Mouse (Mus musculus) stomach, postnatal 0 days (tissue): ENCODE results near the gene Tmem198. TPM values are rescaled to one million over a fixed set of nuclear protein-coding genes. Genes with fewer than 3 reads are reported as not detected.

Source experiments
- ATAC-seq: fragments of 200-750 bp; cut with Nextera tagmentation; 2 replicates; pipeline ENCODE4 v1.8.0; 2017; ENCODE audit not compliant: low FRiP score, low TSS enrichment
- DNase-seq: peaks from one replicate; pipeline ENCODE4 v3.0.0-alpha.2; 2016; ENCODE audit warnings: low spot score
- H3K27ac ChIP-seq: fragments of 300-500 bp; sonication (generic); replicated peaks from 2 replicates; pipeline ENCODE4 v1.5.1; 2014; ENCODE audit warnings: mild to moderate bottlenecking, control low read depth
- H3K27me3 ChIP-seq: fragments of 300-500 bp; sonication (generic); 2 replicates; pipeline ENCODE4 v1.6.1; 2014; ENCODE audit warnings: low read length; ENCODE audit not compliant: control insufficient read depth, insufficient read depth
- H3K36me3 ChIP-seq: fragments of 300-500 bp; sonication (generic); 2 replicates; pipeline ENCODE4 v1.6.1; 2014; ENCODE audit warnings: low read length, mixed read lengths; ENCODE audit not compliant: control insufficient read depth, insufficient read depth
- H3K4me1 ChIP-seq: fragments of 300-500 bp; sonication (generic); replicated peaks from 2 replicates; pipeline ENCODE4 v1.6.1; 2014; ENCODE audit warnings: antibody characterized with exemption; ENCODE audit not compliant: control insufficient read depth, insufficient read depth
- H3K4me2 ChIP-seq: fragments of 300-500 bp; sonication (generic); replicated peaks from 2 replicates; pipeline ENCODE4 v1.6.1; 2014; ENCODE audit warnings: low read depth, mild to moderate bottlenecking, control low read depth, moderate library complexity
- H3K4me3 ChIP-seq: fragments of 300-500 bp; sonication (generic); 2 replicates; pipeline ENCODE4 v1.5.1; 2014; ENCODE audit warnings: low read depth, low read length, control low read depth
- H3K9ac ChIP-seq: fragments of 300-500 bp; sonication (generic); 2 replicates; pipeline ENCODE4 v1.6.1; 2014; ENCODE audit warnings: mild to moderate bottlenecking, low read length, control low read depth, mixed read lengths
- H3K9me3 ChIP-seq: fragments of 300-500 bp; sonication (generic); 2 replicates; pipeline ENCODE4 v1.6.1; 2016; ENCODE audit warnings: low read length; ENCODE audit not compliant: control insufficient read depth
- CTCF ChIP-seq: IDR thresholded peaks from 2 replicates; pipeline ENCODE4 v1.5.1; 2016; ENCODE audit warnings: antibody characterized with exemption, low read depth, mild to moderate bottlenecking, moderate library complexity
- EP300 ChIP-seq: optimal IDR thresholded peaks from 2 replicates; pipeline ENCODE3; 2016; ENCODE audit warnings: antibody characterized with exemption
- WGBS: fragments of 180-500 bp; shearing (Covaris S2); extraction: QIAGEN DNeasy Blood & Tissue Kit; methylation state at CpG from one replicate; pipeline ENCODE4 v1.1.7; 2014; 5-methylcytosine and 5-hydroxymethylcytosine counted together
- polyA plus RNA-seq: library from polyadenylated mRNA; unstranded; fragments of >200 nt; fragmentation: Nextera tagmentation; extraction: Ambion mirVana; gene quantifications from 2 replicates; pipeline ENCODE4 v1.2.1, GENCODE M21; 2015

Gene Tmem198
- polyA plus RNA-seq, 1 experiment from 2014 or later: 1.4 TPM

GRCm38 (mm10) chr1:75442171-75442570 is 37.2 kb upstream of the Tmem198 start:
- no peak overlapping the region for H3K9ac ChIP-seq
- H3K4me2 ChIP-seq: no peak overlapping the region
- H3K4me1 ChIP-seq: peaks cover 2% of the 10 kb centered on the region; the same call in 1 of the 2 replicates
- H3K4me3 ChIP-seq: no peak overlapping the region
- peaks cover 13% of the 10 kb centered on the region for H3K36me3 ChIP-seq
- H3K27ac ChIP-seq: no peak overlapping the region
- DNase-seq: no peak
- peaks cover 2% of the 10 kb centered on the region; the same call in 1 of the 2 replicates for H3K27me3 ChIP-seq
- WGBS: 70% methylated on average over 9 of the region's 9 CpGs
- ATAC-seq: no peak
- H3K9me3 ChIP-seq: no peaks in the 10 kb centered on the region
- TF ChIP-seq EP300 (no peak), CTCF (no peak)

GRCm38 (mm10) chr1:75442811-75443210 is 36.5 kb upstream of the Tmem198 start:
- Histone ChIP-seq H3K27me3 (peaks cover 2% of the 10 kb centered on the region; the same call in 1 of the 2 replicates), H3K27ac (no peak overlapping the region), H3K9ac (no peak overlapping the region), H3K4me1 (0 out of 2 replicates have a peak, but pooled peaks cover 5% of the 10 kb centered on the region), H3K4me3 (no peak overlapping the region), H3K36me3 (peaks cover 13% of the 10 kb centered on the region), H3K9me3 (no peaks in the 10 kb centered on the region), H3K4me2 (no peak overlapping the region)
- no peak for TF ChIP-seq EP300
- no peak for TF ChIP-seq CTCF
- 58% methylated on average over 8 of the region's 8 CpGs for WGBS
- DNase-seq (no peak), ATAC-seq (no peak)

- Histone ChIP-seq H3K4me1 (0 out of 2 replicates have a peak, but pooled peaks cover 5% of the 10 kb centered on the region), H3K9me3 (no peaks in the 10 kb centered on the region), H3K27me3 (peaks cover 2% of the 10 kb centered on the region; the same call in 1 of the 2 replicates), H3K4me3 (no peak overlapping the region), H3K27ac (no peak overlapping the region), H3K9ac (no peak overlapping the region), H3K36me3 (peaks cover 13% of the 10 kb centered on the region), H3K4me2 (no peak overlapping the region)
- WGBS: 54% methylated on average over 13 of the region's 13 CpGs
- DNase-seq: no peak
- ATAC-seq: no peak
- TF ChIP-seq CTCF: no peak
- TF ChIP-seq EP300: no peak
Observed at GRCm38 (mm10) chr1:75443247-75444024, 35.9 kb upstream of the Tmem198 start.

GRCm38 (mm10) chr1:75444208-75444607 is 35.1 kb upstream of the Tmem198 start:
- peaks cover 2% of the 10 kb centered on the region; the same call in 1 of the 2 replicates for H3K27me3 ChIP-seq

GRCm38 (mm10) chr1:75445141-75445701 is 34.1 kb upstream of the Tmem198 start:
- H3K9me3 ChIP-seq: no peaks in the 10 kb centered on the region
- peak overlapping the region; percentile 38; the same call in 1 of the 2 replicates for H3K4me2 ChIP-seq
- H3K27ac ChIP-seq: no peak overlapping the region
- DNase-seq (no peak), ATAC-seq (no peak)
- TF ChIP-seq CTCF (no peak), EP300 (no peak)
- 10% methylated on average over 9 of the region's 9 CpGs for WGBS
- H3K9ac ChIP-seq: no peak overlapping the region
- peaks cover 2% of the 10 kb centered on the region; the same call in 1 of the 2 replicates for H3K27me3 ChIP-seq
- 0 out of 2 replicates have a peak, but pooled peaks cover 6% of the 10 kb centered on the region for H3K4me1 ChIP-seq
- no peak overlapping the region for H3K4me3 ChIP-seq
- H3K36me3 ChIP-seq: peaks cover 13% of the 10 kb centered on the region

More at GRCm38 (mm10) chr1:75444208-75444607, 35.1 kb upstream of the Tmem198 start:
- 0 out of 2 replicates have a peak, but pooled peaks cover 5% of the 10 kb centered on the region for H3K4me1 ChIP-seq
- H3K4me2 ChIP-seq: no peak overlapping the region
- no peak overlapping the region for H3K4me3 ChIP-seq
- ATAC-seq (no peak), DNase-seq (no peak)
- no peak overlapping the region for H3K27ac ChIP-seq
- peaks cover 13% of the 10 kb centered on the region for H3K36me3 ChIP-seq
- WGBS: 54% methylated on average over 3 of the region's 3 CpGs
- H3K9me3 ChIP-seq: no peaks in the 10 kb centered on the region
- TF ChIP-seq CTCF (no peak), EP300 (no peak)
- no peak overlapping the region for H3K9ac ChIP-seq
